Mouse (Mus musculus): Measurements from ENCODE around the gene Prss12.

DNA sequence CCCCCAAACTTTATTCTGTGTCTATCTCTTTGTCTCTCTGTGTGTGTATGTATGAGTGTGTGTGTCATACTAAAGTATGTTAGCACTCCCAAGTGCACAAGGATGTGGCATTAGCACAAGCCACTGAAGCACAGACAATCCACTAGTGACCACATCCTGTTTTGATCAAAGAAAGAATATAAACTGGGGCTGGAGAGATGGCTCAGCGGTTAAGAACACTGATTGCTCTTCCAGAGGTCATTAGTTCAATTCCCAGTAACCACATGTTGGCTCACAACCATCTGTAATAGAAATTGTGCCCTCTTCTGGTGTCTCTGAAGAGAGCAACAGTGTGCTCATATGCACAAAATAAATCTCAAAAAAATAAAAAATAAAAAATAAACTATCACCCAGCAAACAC lies 12.8 kb downstream of the Prss12 start:
- TF ChIP-seq CTCF (IDR thresholded peaks at IDR 0.05; ENCODE audit: control insufficient read depth, insufficient read depth, insufficient replicate concordance, low read depth, low read length) (no peak), POLR2A (IDR thresholded peaks at IDR 0.05; ENCODE audit: control insufficient read depth, low read depth, low read length) (no peak)
